Mouse (Mus musculus) CD4-positive, CD25-positive, alpha-beta regulatory T cell, adult 4 months (primary cell): ENCODE data around the gene Arfrp1. TPM values are rescaled to one million over a fixed set of nuclear protein-coding genes. Genes with fewer than 3 reads are reported as not detected.

Experiments
- ATAC-seq: one replicate; pipeline ENCODE4 v1.8.0; 2017
- polyA plus RNA-seq, 2 experiments: library from polyadenylated mRNA; unstranded; fragments of 100-300 nt; shearing (Covaris generic); gene quantifications; one replicate each; pipeline ENCODE4 v1.2.1; 2017

Gene Arfrp1
- polyA plus RNA-seq, 2 experiments from 2014 or later: 67.6 to 76.2 TPM

DNA sequence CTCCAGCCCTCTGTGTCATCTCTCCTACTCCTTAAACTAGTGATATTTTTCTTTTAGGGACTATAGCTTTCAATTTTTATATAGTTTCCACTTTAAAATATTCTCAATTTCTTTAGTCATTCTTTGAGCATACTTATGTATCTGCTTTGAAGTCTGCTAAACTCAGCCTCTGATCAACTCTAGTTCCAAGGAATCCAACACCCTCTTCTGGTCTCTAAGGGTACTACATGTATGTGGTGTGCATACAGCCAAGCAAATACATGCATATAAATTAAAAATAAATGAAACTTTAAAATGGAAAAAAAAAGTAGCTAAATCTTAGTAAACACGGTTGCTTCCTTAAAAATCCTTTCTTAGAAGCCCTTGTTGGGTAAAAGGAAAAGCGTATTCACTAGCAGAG lies 10.6 kb upstream of the Arfrp1 start:
- ATAC-seq: peak; percentile 64

DNA sequence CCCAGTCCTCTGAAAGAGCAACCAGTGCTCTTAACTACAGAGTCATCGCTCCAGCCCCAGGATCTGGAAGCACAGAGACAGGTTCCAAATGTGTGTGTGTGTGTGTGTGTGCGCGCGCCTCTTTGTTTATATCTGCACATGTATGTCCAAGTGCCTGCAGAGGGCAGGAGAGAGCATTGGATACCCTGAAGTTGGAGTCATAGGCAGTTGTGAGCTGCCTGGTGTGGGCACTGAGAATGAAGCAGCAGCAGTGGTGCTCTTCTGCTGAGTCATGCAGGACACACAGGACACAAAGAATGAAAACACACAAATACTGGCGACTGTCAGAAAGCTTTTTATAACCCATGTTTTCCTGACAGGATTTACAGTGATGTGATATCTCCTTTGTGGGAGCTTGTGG lies 4.8 kb upstream of the Arfrp1 start:
- no peak for ATAC-seq

GRCm38 (mm10) chr2:181365655-181366075 lies 461 bp upstream of the Arfrp1 start:
- ATAC-seq: peak; percentile 28

- peak; percentile 3 for ATAC-seq
Observed at GRCm38 (mm10) chr2:181364487-181364859, 731 bp downstream of the Arfrp1 start.

- ATAC-seq: no peak
Observed at GRCm38 (mm10) chr2:181363946-181364345, 1.3 kb downstream of the Arfrp1 start.

DNA sequence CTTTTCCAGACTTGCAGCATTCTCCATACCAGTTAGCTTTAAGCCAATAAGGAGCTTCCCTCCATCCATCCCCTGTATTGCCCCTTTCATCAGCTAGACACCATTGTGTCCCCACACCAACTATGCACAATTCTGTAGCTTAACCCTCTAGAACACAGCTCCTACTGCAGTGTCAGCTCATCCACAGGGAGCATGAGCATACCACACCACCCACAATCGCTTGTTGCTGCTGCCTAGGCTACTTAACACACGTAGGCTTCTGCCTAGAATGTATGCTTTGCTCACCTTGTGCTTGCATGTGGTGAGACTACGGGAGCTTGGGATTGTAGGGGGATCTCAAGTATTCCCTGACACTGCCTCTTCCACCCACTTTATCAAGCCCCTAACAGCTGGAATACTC lies 8.4 kb downstream of the Arfrp1 start:
- ATAC-seq: no peak

GRCm38 (mm10) chr2:181342766-181343165 lies 22.4 kb downstream of the Arfrp1 start:
- no peak for ATAC-seq

- no peak for ATAC-seq
Observed at GRCm38 (mm10) chr2:181340426-181340825, 24.8 kb downstream of the Arfrp1 start.

DNA sequence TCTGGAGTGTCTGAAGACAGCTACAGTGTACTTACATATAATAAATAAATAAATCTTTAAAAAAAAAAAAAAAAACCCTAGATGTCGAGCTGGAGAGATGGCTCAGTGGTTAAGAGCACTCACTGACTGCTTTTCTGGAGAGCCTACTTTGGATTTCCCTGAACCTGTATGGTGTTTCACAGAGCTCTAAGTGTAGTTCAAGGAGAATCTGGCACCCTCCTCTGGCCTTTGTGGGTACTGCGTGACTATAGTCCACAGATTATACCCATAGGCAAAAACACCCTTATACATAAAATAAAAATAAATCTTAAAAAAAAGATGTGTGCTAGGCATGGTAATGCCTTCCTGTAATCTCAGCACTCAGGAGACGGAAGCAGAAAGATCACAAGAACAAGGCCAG lies 31.2 kb downstream of the Arfrp1 start:
- ATAC-seq: peak; percentile 96

GRCm38 (mm10) chr2:181332542-181332941 lies 32.7 kb downstream of the Arfrp1 start:
- ATAC-seq: no peak

DNA sequence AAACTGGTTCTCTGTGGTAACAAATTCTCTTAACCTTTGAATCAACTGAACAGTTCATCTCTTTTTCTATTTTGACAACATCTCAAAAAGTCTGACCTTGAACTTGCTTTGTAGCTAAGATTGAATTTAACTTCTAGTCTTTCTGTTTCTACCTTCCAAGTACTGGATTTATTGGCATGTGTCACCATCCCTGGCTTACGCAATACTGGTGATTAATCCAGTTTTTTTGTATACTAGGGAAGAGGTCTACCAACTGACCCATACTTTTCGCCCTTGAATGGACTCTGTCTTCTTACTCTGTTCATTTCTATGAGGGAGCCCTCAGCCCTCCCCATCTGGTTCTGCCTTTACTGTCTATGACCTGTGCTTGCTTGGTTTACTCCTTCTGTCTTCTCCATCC lies 39.1 kb downstream of the Arfrp1 start:
- no peak for ATAC-seq

- ATAC-seq: no peak
Observed at GRCm38 (mm10) chr2:181322136-181322535, 43.1 kb downstream of the Arfrp1 start.

DNA sequence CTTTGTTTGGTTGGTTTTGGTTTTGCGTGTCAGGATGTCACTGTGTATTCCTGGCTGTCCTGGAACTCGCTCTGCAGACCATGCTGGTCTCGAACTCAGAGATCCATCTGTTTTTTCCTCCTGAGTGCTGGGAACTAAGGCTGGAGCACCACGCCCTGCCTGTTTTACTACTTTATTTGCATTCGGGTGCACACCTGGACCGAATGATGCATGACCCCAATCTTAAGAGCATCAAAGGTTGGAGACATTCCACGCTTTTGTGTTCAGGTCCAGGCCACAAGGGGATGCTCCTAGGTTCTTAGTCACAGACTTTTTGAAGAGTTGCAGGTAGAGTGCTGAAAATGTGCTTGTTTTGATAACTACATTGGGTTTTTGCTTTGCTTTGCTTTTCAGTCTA lies 45.1 kb downstream of the Arfrp1 start:
- ATAC-seq: no peak

- ATAC-seq: peak; percentile 99
Observed at GRCm38 (mm10) chr2:181319248-181320102, 45.7 kb downstream of the Arfrp1 start, which contains the start of gene Rtel1. Rtel1 (plus strand) TSS chr2:181319739.

- ATAC-seq: no peak
Observed at GRCm38 (mm10) chr2:181314080-181314810, 51.0 kb downstream of the Arfrp1 start, which contains the start of gene Stmn3. Stmn3 (minus strand) TSS chr2:181314500.

GRCm38 (mm10) chr2:181313344-181314079 lies 51.7 kb downstream of the Arfrp1 start:
- no peak for ATAC-seq

GRCm38 (mm10) chr2:181313006-181313343 lies 52.2 kb downstream of the Arfrp1 start:
- ATAC-seq: no peak

- no peak for ATAC-seq
Observed at GRCm38 (mm10) chr2:181312435-181312834, 52.8 kb downstream of the Arfrp1 start.

Other genes starting within 250 kb of the Arfrp1 start
- gene Kcnq2, start 230.1 kb downstream of the Arfrp1 start, polyA plus RNA-seq: not detected
- not detected for gene Eef1a2, start 208.4 kb downstream of the Arfrp1 start, polyA plus RNA-seq
- gene Ppdpf, start 178.2 kb downstream of the Arfrp1 start, polyA plus RNA-seq: 100 to 1,000 TPM; 138 to 145 TPM
- gene Ptk6, start 162.6 kb downstream of the Arfrp1 start, polyA plus RNA-seq: under 1 TPM in 1 of 2 experiments, not detected in 1; 0.08 TPM
- under 1 TPM; 0.42 to 0.70 TPM for gene Srms, start 152.2 kb downstream of the Arfrp1 start, polyA plus RNA-seq
- gene Fndc11, start 145.4 kb downstream of the Arfrp1 start, polyA plus RNA-seq: 1 to 10 TPM in 1 of 2 experiments, not detected in 1; 1.3 TPM
- gene Helz2, start 123.4 kb downstream of the Arfrp1 start, polyA plus RNA-seq: 10 to 100 TPM; 19.7 to 25.9 TPM
- gene Gmeb2, start 77.4 kb downstream of the Arfrp1 start, polyA plus RNA-seq: 1 to 10 TPM; 9.5 to 9.7 TPM
- gene Stmn3, start 50.9 kb downstream of the Arfrp1 start, polyA plus RNA-seq: not detected
- gene Rtel1, start 45.7 kb downstream of the Arfrp1 start, polyA plus RNA-seq: 10 to 100 TPM; 42.4 to 44.3 TPM
- 10 to 100 TPM; 16.4 to 23.4 TPM for gene Zgpat, start 476 bp downstream of the Arfrp1 start, polyA plus RNA-seq
- gene Lime1, start 14.7 kb upstream of the Arfrp1 start, polyA plus RNA-seq: 100 to 1,000 TPM; 302 to 371 TPM
- gene Zbtb46, start 94.0 kb upstream of the Arfrp1 start, polyA plus RNA-seq: 1 to 10 TPM; 3.4 to 4.3 TPM
- not detected for gene Abhd16b, start 127.8 kb upstream of the Arfrp1 start, polyA plus RNA-seq
- gene Tpd52l2, start 131.7 kb upstream of the Arfrp1 start, polyA plus RNA-seq: 100 to 1,000 TPM; 108 to 109 TPM
- gene Dnajc5, start 155.1 kb upstream of the Arfrp1 start, polyA plus RNA-seq: 10 to 100 TPM; 39.4 to 46.7 TPM
- 100 to 1,000 TPM; 178 to 280 TPM for gene Uckl1, start 219.5 kb upstream of the Arfrp1 start, polyA plus RNA-seq
- gene Prpf6, start 226.5 kb upstream of the Arfrp1 start, polyA plus RNA-seq: 100 to 1,000 TPM in 1 of 2 experiments, 10 to 100 TPM in 1; 86.8 to 115 TPM
- gene Zfp512b, start 227.4 kb upstream of the Arfrp1 start, polyA plus RNA-seq: 10 to 100 TPM; 19.0 to 45.0 TPM
- gene Samd10, start 233.8 kb upstream of the Arfrp1 start, polyA plus RNA-seq: 1 to 10 TPM; 5.9 to 7.1 TPM